Mouse (Mus musculus): Measurements from ENCODE around the gene Kcns3. TPM values are rescaled to one million over a fixed set of nuclear protein-coding genes. Genes with fewer than 3 reads are reported as not detected.
A peak's percentile ranks its signal among the peaks of the same experiment; 100 is the strongest.

Gene Kcns3
- polyA plus RNA-seq (2012; ENCODE audit: insufficient read depth, insufficient read length, missing spikeins): 9.7 and 11.2 TPM in 2 replicates

GRCm38 (mm10) chr12:11151015-11151414 lies at the start of gene Kcns3:
Gene Kcns3 (minus strand): TSS chr12:11151056.
- Histone ChIP-seq H3K4me1 (ENCODE audit: control insufficient read depth, insufficient read depth, insufficient read length, low read length) (no peaks in the 10 kb centered on the region), H3K27ac (replicated peaks; ENCODE audit: low read depth, low read length) (no peak within 1 kb of the TSS), H3K4me3 (ENCODE audit: insufficient read depth, low read depth, low read length) (peak within 1 kb of the TSS; percentile 69)

- no peaks in the 10 kb centered on the region for H3K4me1 ChIP-seq (ENCODE audit: control insufficient read depth, insufficient read depth, insufficient read length, low read length)
- H3K4me3 ChIP-seq (ENCODE audit: insufficient read depth, low read depth, low read length): no peak overlapping the region
- no peak overlapping the region for H3K27ac ChIP-seq (replicated peaks; ENCODE audit: low read depth, low read length)
Observed at GRCm38 (mm10) chr12:11198551-11198950, 47.7 kb upstream of the Kcns3 start.

- no peaks in the 10 kb centered on the region for H3K4me1 ChIP-seq (ENCODE audit: control insufficient read depth, insufficient read depth, insufficient read length, low read length)
- H3K4me3 ChIP-seq (ENCODE audit: insufficient read depth, low read depth, low read length): no peak overlapping the region
- no peak overlapping the region for H3K27ac ChIP-seq (replicated peaks; ENCODE audit: low read depth, low read length)
Observed at GRCm38 (mm10) chr12:11198026-11198425, 47.2 kb upstream of the Kcns3 start.

GRCm38 (mm10) chr12:11196830-11197229 lies 46.0 kb upstream of the Kcns3 start:
- Histone ChIP-seq H3K27ac (replicated peaks; ENCODE audit: low read depth, low read length) (peak overlapping the region; percentile 71; the same call in 1 of the 2 replicates), H3K4me1 (ENCODE audit: control insufficient read depth, insufficient read depth, insufficient read length, low read length) (no peaks in the 10 kb centered on the region), H3K4me3 (ENCODE audit: insufficient read depth, low read depth, low read length) (no peak overlapping the region)

GRCm38 (mm10) chr12:11196142-11196597 lies 45.3 kb upstream of the Kcns3 start:
- Histone ChIP-seq H3K27ac (replicated peaks; ENCODE audit: low read depth, low read length) (peak overlapping the region; percentile 62), H3K4me3 (ENCODE audit: insufficient read depth, low read depth, low read length) (peak overlapping the region; percentile 24; the same call in 1 of the 2 replicates), H3K4me1 (ENCODE audit: control insufficient read depth, insufficient read depth, insufficient read length, low read length) (no peaks in the 10 kb centered on the region)

GRCm38 (mm10) chr12:11195031-11195430 lies 44.2 kb upstream of the Kcns3 start:
- Histone ChIP-seq H3K27ac (replicated peaks; ENCODE audit: low read depth, low read length) (no peak overlapping the region), H3K4me3 (ENCODE audit: insufficient read depth, low read depth, low read length) (no peak overlapping the region), H3K4me1 (ENCODE audit: control insufficient read depth, insufficient read depth, insufficient read length, low read length) (no peaks in the 10 kb centered on the region)

GRCm38 (mm10) chr12:11178486-11179154 lies 27.8 kb upstream of the Kcns3 start:
- no peak overlapping the region for H3K4me3 ChIP-seq (ENCODE audit: insufficient read depth, low read depth, low read length)
- H3K27ac ChIP-seq (replicated peaks; ENCODE audit: low read depth, low read length): no peak overlapping the region
- H3K4me1 ChIP-seq (ENCODE audit: control insufficient read depth, insufficient read depth, insufficient read length, low read length): no peaks in the 10 kb centered on the region

- H3K27ac ChIP-seq (replicated peaks; ENCODE audit: low read depth, low read length): no peak overlapping the region
- H3K4me3 ChIP-seq (ENCODE audit: insufficient read depth, low read depth, low read length): no peak overlapping the region
- H3K4me1 ChIP-seq (ENCODE audit: control insufficient read depth, insufficient read depth, insufficient read length, low read length): no peaks in the 10 kb centered on the region
Observed at GRCm38 (mm10) chr12:11177408-11178394, 26.8 kb upstream of the Kcns3 start.

GRCm38 (mm10) chr12:11158670-11159069 lies 7.8 kb upstream of the Kcns3 start:
- no peak overlapping the region for H3K4me3 ChIP-seq (ENCODE audit: insufficient read depth, low read depth, low read length)
- no peak overlapping the region for H3K27ac ChIP-seq (replicated peaks; ENCODE audit: low read depth, low read length)
- H3K4me1 ChIP-seq (ENCODE audit: control insufficient read depth, insufficient read depth, insufficient read length, low read length): no peaks in the 10 kb centered on the region

GRCm38 (mm10) chr12:11155123-11155522 lies 4.3 kb upstream of the Kcns3 start:
- Histone ChIP-seq H3K4me1 (ENCODE audit: control insufficient read depth, insufficient read depth, insufficient read length, low read length) (no peaks in the 10 kb centered on the region), H3K4me3 (ENCODE audit: insufficient read depth, low read depth, low read length) (no peak overlapping the region), H3K27ac (replicated peaks; ENCODE audit: low read depth, low read length) (no peak overlapping the region)

GRCm38 (mm10) chr12:11153587-11153986 lies 2.7 kb upstream of the Kcns3 start:
- no peak overlapping the region for H3K27ac ChIP-seq (replicated peaks; ENCODE audit: low read depth, low read length)
- H3K4me1 ChIP-seq (ENCODE audit: control insufficient read depth, insufficient read depth, insufficient read length, low read length): no peaks in the 10 kb centered on the region
- H3K4me3 ChIP-seq (ENCODE audit: insufficient read depth, low read depth, low read length): no peak overlapping the region

GRCm38 (mm10) chr12:11150192-11150935 lies 492 bp downstream of the Kcns3 start:
- no peaks in the 10 kb centered on the region for H3K4me1 ChIP-seq (ENCODE audit: control insufficient read depth, insufficient read depth, insufficient read length, low read length)
- H3K27ac ChIP-seq (replicated peaks; ENCODE audit: low read depth, low read length): no peak overlapping the region
- peak overlapping the region; percentile 69 for H3K4me3 ChIP-seq (ENCODE audit: insufficient read depth, low read depth, low read length)

- Histone ChIP-seq H3K4me1 (ENCODE audit: control insufficient read depth, insufficient read depth, insufficient read length, low read length) (no peaks in the 10 kb centered on the region), H3K27ac (replicated peaks; ENCODE audit: low read depth, low read length) (no peak overlapping the region), H3K4me3 (ENCODE audit: insufficient read depth, low read depth, low read length) (peak overlapping the region; percentile 69)
Observed at GRCm38 (mm10) chr12:11149421-11150191, 1.2 kb downstream of the Kcns3 start.

GRCm38 (mm10) chr12:11149121-11149420 lies 1.8 kb downstream of the Kcns3 start:
- Histone ChIP-seq H3K4me1 (ENCODE audit: control insufficient read depth, insufficient read depth, insufficient read length, low read length) (no peaks in the 10 kb centered on the region), H3K27ac (replicated peaks; ENCODE audit: low read depth, low read length) (no peak overlapping the region), H3K4me3 (ENCODE audit: insufficient read depth, low read depth, low read length) (peak overlapping the region; percentile 69)

Measured in brown adipose tissue, adult 24 weeks (tissue).